Mouse (Mus musculus) forebrain, embryonic 15.5 days (tissue): ENCODE measurements around the gene Wdr41. TPM values are rescaled to one million over a fixed set of nuclear protein-coding genes. Genes with fewer than 3 reads are reported as not detected.

Experiments
- polyA plus RNA-seq: library from polyadenylated mRNA; unstranded; fragments of >200 nt; fragmentation: Nextera tagmentation; extraction: Ambion mirVana; gene quantifications from 2 replicates; pipeline ENCODE4 v1.2.1, GENCODE M21; 2015

The Wdr41 gene
- polyA plus RNA-seq, 1 experiment from 2014 or later, result 27.5 TPM

Other genes with a start within 250 kb of the Wdr41 start
- 269 and 282 TPM in 2 replicates for gene Tbca, start 187.4 kb upstream of the Wdr41 start, polyA plus RNA-seq
- gene Otp, start 100.7 kb upstream of the Wdr41 start, polyA plus RNA-seq, result 1.4 and 3.6 TPM in 2 replicates